Mouse (Mus musculus) limb, embryonic 12.5 days (tissue): ENCODE measurements at regions not wholly inside any gene's neighbourhood (a gene's known extent, or its start where the extent isn't known, plus 50 kb on each side); places are given as distances from the start of the nearest gene placed in this dataset.
"Not testable (repeated sequence)": the region's sequence is repeated elsewhere in the genome, so short reads cannot be mapped to it uniquely, and the experiment has no call there.

Experiments used
- ATAC-seq: fragments of 200-750 bp; cut with Nextera tagmentation; 2 replicates; pipeline ENCODE4 v1.8.0; 2017; ENCODE audit warnings: low read depth, moderate TSS enrichment; ENCODE audit not compliant: insufficient number of reproducible peaks, insufficient read depth, low FRiP score, low TSS enrichment
- H3K27ac ChIP-seq: fragments of 300-500 bp; sonication (generic); 2 replicates; pipeline ENCODE4 v1.5.1; 2016; ENCODE audit warnings: mild to moderate bottlenecking, moderate library complexity
- H3K27me3 ChIP-seq: fragments of 300-500 bp; sonication (generic); 2 replicates; pipeline ENCODE4 v1.6.1; 2016; ENCODE audit warnings: mild to moderate bottlenecking, moderate library complexity
- H3K36me3 ChIP-seq: fragments of 300-500 bp; sonication (generic); 2 replicates; pipeline ENCODE4 v1.6.1; 2016; ENCODE audit warnings: mild to moderate bottlenecking, moderate library complexity
- H3K4me1 ChIP-seq: fragments of 300-500 bp; sonication (generic); replicated peaks from 2 replicates; pipeline ENCODE4 v1.6.1; 2016
- H3K4me2 ChIP-seq: fragments of 300-500 bp; sonication (generic); 2 replicates; pipeline ENCODE4 v1.6.1; 2016; ENCODE audit warnings: mild to moderate bottlenecking, moderate library complexity
- H3K4me3 ChIP-seq: fragments of 300-500 bp; sonication (generic); replicated peaks from 2 replicates; pipeline ENCODE4 v1.5.1; 2016; ENCODE audit warnings: mild to moderate bottlenecking
- H3K9ac ChIP-seq: fragments of 300-500 bp; sonication (generic); replicated peaks from 2 replicates; pipeline ENCODE4 v1.6.1; 2016; ENCODE audit warnings: mild to moderate bottlenecking, moderate library complexity
- H3K9me3 ChIP-seq: fragments of 300-500 bp; sonication (generic); 2 replicates; pipeline ENCODE4 v1.6.1; 2016; ENCODE audit warnings: mild to moderate bottlenecking, moderate library complexity
- WGBS: fragments of 180-500 bp; shearing (Covaris S2); methylation state at CpG from one replicate; pipeline ENCODE4 v1.1.7; 2016; 5-methylcytosine and 5-hydroxymethylcytosine counted together

- Histone ChIP-seq H3K4me2 (no peak overlapping the region), H3K9me3 (no peaks in the 10 kb centered on the region), H3K36me3 (no peaks in the 10 kb centered on the region), H3K27me3 (no peaks in the 10 kb centered on the region), H3K4me3 (no peak overlapping the region), H3K4me1 (no peaks in the 10 kb centered on the region), H3K9ac (no peak overlapping the region), H3K27ac (no peak overlapping the region)
- no peak for ATAC-seq
- 85% methylated on average over 5 of the region's 5 CpGs for WGBS
These were observed 528.1 kb upstream of the Clint1 start for GRCm38 (mm10) chr11:45323766-45324165.

GRCm38 (mm10) chr11:45330319-45330718 lies 521.5 kb upstream of the Clint1 start:
- peaks cover 4% of the 10 kb centered on the region; the same call in 1 of the 2 replicates for H3K4me1 ChIP-seq
- H3K9me3 ChIP-seq = no peaks in the 10 kb centered on the region
- WGBS = 80% methylated on average over 2 of the region's 2 CpGs
- H3K27ac ChIP-seq = no peak overlapping the region
- H3K9ac ChIP-seq = no peak overlapping the region
- H3K4me3 ChIP-seq = no peak overlapping the region
- H3K27me3 ChIP-seq = no peaks in the 10 kb centered on the region
- no peaks in the 10 kb centered on the region for H3K36me3 ChIP-seq
- no peak for ATAC-seq
- H3K4me2 ChIP-seq = no peak overlapping the region

GRCm38 (mm10) chr11:45333756-45334155 lies 518.1 kb upstream of the Clint1 start:
- 80% methylated on average over 3 of the region's 3 CpGs for WGBS
- H3K4me1 ChIP-seq = peaks cover 4% of the 10 kb centered on the region; the same call in 1 of the 2 replicates
- no peak overlapping the region for H3K27ac ChIP-seq
- H3K36me3 ChIP-seq = no peaks in the 10 kb centered on the region
- no peaks in the 10 kb centered on the region for H3K27me3 ChIP-seq
- no peak overlapping the region for H3K4me3 ChIP-seq
- ATAC-seq = no peak
- H3K9ac ChIP-seq = no peak overlapping the region
- H3K4me2 ChIP-seq = no peak overlapping the region
- H3K9me3 ChIP-seq = no peaks in the 10 kb centered on the region

GRCm38 (mm10) chr11:45349331-45349730 lies 502.5 kb upstream of the Clint1 start:
- Histone ChIP-seq H3K4me2 (no peak overlapping the region), H3K4me3 (no peak overlapping the region), H3K4me1 (no peaks in the 10 kb centered on the region), H3K36me3 (no peaks in the 10 kb centered on the region), H3K9me3 (no peaks in the 10 kb centered on the region), H3K9ac (no peak overlapping the region), H3K27me3 (no peaks in the 10 kb centered on the region), H3K27ac (no peak overlapping the region)
- no peak for ATAC-seq

GRCm38 (mm10) chr11:45365343-45365742 lies 486.5 kb upstream of the Clint1 start:
- H3K4me1 ChIP-seq = no peaks in the 10 kb centered on the region
- H3K4me3 ChIP-seq = no peak overlapping the region
- H3K36me3 ChIP-seq = no peaks in the 10 kb centered on the region
- H3K9ac ChIP-seq = no peak overlapping the region
- H3K27ac ChIP-seq = no peak overlapping the region
- 80% methylated on average over 3 of the region's 3 CpGs for WGBS
- no peaks in the 10 kb centered on the region for H3K9me3 ChIP-seq
- no peak for ATAC-seq
- H3K4me2 ChIP-seq = no peak overlapping the region
- H3K27me3 ChIP-seq = no peaks in the 10 kb centered on the region

GRCm38 (mm10) chr11:45389243-45390146 lies 462.4 kb upstream of the Clint1 start:
- peak overlapping the region; percentile 96 for H3K27ac ChIP-seq
- H3K27me3 ChIP-seq = 0 out of 2 replicates have a peak, but pooled peaks cover 6% of the 10 kb centered on the region
- H3K4me1 ChIP-seq = peaks cover 27% of the 10 kb centered on the region
- no peak overlapping the region for H3K9ac ChIP-seq
- no peaks in the 10 kb centered on the region; the same call in 1 of the 2 replicates for H3K9me3 ChIP-seq
- H3K36me3 ChIP-seq = no peaks in the 10 kb centered on the region
- 12% methylated on average over 11 of the region's 11 CpGs for WGBS
- peak; percentile 98 for ATAC-seq
- H3K4me3 ChIP-seq = no peak overlapping the region
- H3K4me2 ChIP-seq = peak overlapping the region; percentile 23; the same call in 1 of the 2 replicates

- H3K27me3 ChIP-seq = 0 out of 2 replicates have a peak, but pooled peaks cover 6% of the 10 kb centered on the region
- no peak overlapping the region for H3K4me2 ChIP-seq
- H3K4me3 ChIP-seq = no peak overlapping the region
- WGBS = 64% methylated on average over 3 of the region's 3 CpGs
- H3K9me3 ChIP-seq = 0 out of 2 replicates have a peak, but pooled peaks cover 5% of the 10 kb centered on the region
- H3K36me3 ChIP-seq = no peaks in the 10 kb centered on the region
- H3K4me1 ChIP-seq = peaks cover 31% of the 10 kb centered on the region
- no peak for ATAC-seq
- H3K27ac ChIP-seq = peak overlapping the region; percentile 25; the same call in 1 of the 2 replicates
- no peak overlapping the region for H3K9ac ChIP-seq
These were observed 455.8 kb upstream of the Clint1 start for GRCm38 (mm10) chr11:45396009-45396408.

GRCm38 (mm10) chr11:45398188-45398587 lies 453.7 kb upstream of the Clint1 start:
- Histone ChIP-seq H3K27me3 (no peaks in the 10 kb centered on the region), H3K4me1 (peaks cover 28% of the 10 kb centered on the region), H3K9me3 (0 out of 2 replicates have a peak, but pooled peaks cover 5% of the 10 kb centered on the region), H3K36me3 (no peaks in the 10 kb centered on the region), H3K4me3 (no peak overlapping the region), H3K27ac (no peak overlapping the region), H3K9ac (no peak overlapping the region), H3K4me2 (no peak overlapping the region)
- WGBS = 47% methylated on average over 6 of the region's 6 CpGs
- ATAC-seq = no peak

GRCm38 (mm10) chr11:45404377-45405029 lies 447.3 kb upstream of the Clint1 start:
- WGBS = 57% methylated on average over 10 of the region's 10 CpGs

GRCm38 (mm10) chr11:45424066-45424465 lies 427.8 kb upstream of the Clint1 start:
- not testable (repeated sequence) for H3K4me3 ChIP-seq, H3K4me2 ChIP-seq, H3K36me3 ChIP-seq, H3K4me1 ChIP-seq, ATAC-seq, H3K27ac ChIP-seq, H3K9me3 ChIP-seq, H3K27me3 ChIP-seq, H3K9ac ChIP-seq

More at GRCm38 (mm10) chr11:45404377-45405029, 447.3 kb upstream of the Clint1 start:
- Histone ChIP-seq H3K4me2 (no peak overlapping the region), H3K36me3 (no peaks in the 10 kb centered on the region), H3K27me3 (peaks cover 4% of the 10 kb centered on the region; the same call in 1 of the 2 replicates), H3K4me3 (no peak overlapping the region), H3K27ac (no peak overlapping the region), H3K9ac (no peak overlapping the region), H3K9me3 (0 out of 2 replicates have a peak, but pooled peaks cover 5% of the 10 kb centered on the region), H3K4me1 (peaks cover 10% of the 10 kb centered on the region)
- no peak for ATAC-seq

- H3K27ac ChIP-seq = 0 out of 2 replicates have a peak overlapping the region, but pooled peaks have one; percentile 45
These were observed 410.7 kb upstream of the Clint1 start for GRCm38 (mm10) chr11:45440937-45441720.

More at GRCm38 (mm10) chr11:45440937-45441720, 410.7 kb upstream of the Clint1 start:
- Histone ChIP-seq H3K27me3 (no peaks in the 10 kb centered on the region), H3K36me3 (no peaks in the 10 kb centered on the region), H3K9ac (no peak overlapping the region), H3K4me2 (no peak overlapping the region), H3K4me3 (no peak overlapping the region), H3K4me1 (peaks cover 27% of the 10 kb centered on the region), H3K9me3 (no peaks in the 10 kb centered on the region)
- WGBS = 18% methylated on average over 3 of the region's 3 CpGs
- peak; percentile 80 for ATAC-seq
